Mouse (Mus musculus) intestine, embryonic 16.5 days (tissue): ENCODE results near the gene Zfp91. TPM values are rescaled to one million over a fixed set of nuclear protein-coding genes. Genes with fewer than 3 reads are reported as not detected.
A peak's percentile ranks its signal among the peaks of the same experiment; 100 is the strongest.

Experiments used
- ATAC-seq: fragments of 200-750 bp; cut with Nextera tagmentation; 2 replicates; pipeline ENCODE4 v1.8.0; 2017; ENCODE audit warnings: moderate TSS enrichment, moderate library complexity
- H3K27ac ChIP-seq: fragments of 300-500 bp; sonication (generic); 2 replicates; pipeline ENCODE4 v1.5.1; 2014; ENCODE audit warnings: mild to moderate bottlenecking, low read length
- H3K27me3 ChIP-seq: fragments of 300-500 bp; sonication (generic); replicated peaks from 2 replicates; pipeline ENCODE4 v1.6.1; 2014; ENCODE audit warnings: low read length, control low read depth, mixed read lengths; ENCODE audit not compliant: control insufficient read depth, insufficient read depth
- H3K36me3 ChIP-seq: fragments of 300-500 bp; sonication (generic); 2 replicates; pipeline ENCODE4 v1.6.1; 2014; ENCODE audit warnings: low read length, control low read depth; ENCODE audit not compliant: control insufficient read depth, insufficient read depth
- H3K4me1 ChIP-seq: fragments of 300-500 bp; sonication (generic); 2 replicates; pipeline ENCODE4 v1.6.1; 2014; ENCODE audit warnings: low read length, control low read depth, mixed read lengths; ENCODE audit not compliant: control insufficient read depth, insufficient read depth
- H3K4me2 ChIP-seq: fragments of 300-500 bp; sonication (generic); 2 replicates; pipeline ENCODE4 v1.6.1; 2014; ENCODE audit warnings: low read depth, low read length, control low read depth
- H3K4me3 ChIP-seq: fragments of 300-500 bp; sonication (generic); 2 replicates; pipeline ENCODE4 v1.5.1; 2014; ENCODE audit warnings: mild to moderate bottlenecking, low read length
- H3K9ac ChIP-seq: fragments of 300-500 bp; sonication (generic); 2 replicates; pipeline ENCODE4 v1.6.1; 2014; ENCODE audit warnings: low read depth, low read length
- H3K9me3 ChIP-seq: fragments of 300-500 bp; sonication (generic); 2 replicates; pipeline ENCODE4 v1.6.1; 2016; ENCODE audit warnings: low read length, control low read depth; ENCODE audit not compliant: control insufficient read depth
- WGBS: fragments of 180-500 bp; shearing (Covaris S2); extraction: QIAGEN DNeasy Blood & Tissue Kit; methylation state at CpG from one replicate; pipeline ENCODE4 v1.1.7; 2014; 5-methylcytosine and 5-hydroxymethylcytosine counted together
- polyA plus RNA-seq: library from polyadenylated mRNA; unstranded; fragments of >200 nt; fragmentation: Nextera tagmentation; extraction: Ambion mirVana; gene quantifications from 2 replicates; pipeline ENCODE4 v1.2.1, GENCODE M21; 2015

The Zfp91 gene
- polyA plus RNA-seq, 1 experiment from 2014 or later: 9.5 TPM

GRCm38 (mm10) chr19:12812644-12813364 is 16.9 kb upstream of the Zfp91 start:
- H3K9ac ChIP-seq: no peak overlapping the region
- 50% methylated on average over 1 of the region's 1 CpGs for WGBS

DNA sequence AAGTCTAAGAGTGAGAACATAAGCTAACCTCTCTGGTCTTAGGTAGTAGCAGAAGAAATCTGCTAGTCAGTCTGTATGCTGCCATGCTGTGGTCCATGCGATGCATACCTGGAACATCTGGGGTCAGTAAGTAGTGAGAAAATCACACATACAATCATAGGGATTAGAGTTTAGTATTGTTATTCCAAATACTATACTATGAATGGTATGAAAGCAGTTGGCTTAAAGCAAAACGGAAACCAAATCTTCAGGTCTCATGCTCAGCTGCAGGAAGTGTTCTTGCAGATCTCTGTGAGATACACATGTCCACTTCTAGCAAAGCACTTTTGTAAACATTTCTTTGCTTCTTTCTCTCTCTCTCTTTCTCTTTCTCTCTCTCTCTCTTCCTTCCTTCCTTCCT is 10.3 kb upstream of the Zfp91 start:
- H3K4me3 ChIP-seq: no peak overlapping the region
- no peak overlapping the region for H3K4me2 ChIP-seq
- H3K9ac ChIP-seq: no peak overlapping the region
- no peaks in the 10 kb centered on the region for H3K27me3 ChIP-seq
- 65% methylated on average over 2 of the region's 2 CpGs for WGBS
- no peaks in the 10 kb centered on the region for H3K4me1 ChIP-seq
- no peaks in the 10 kb centered on the region for H3K36me3 ChIP-seq
- no peak overlapping the region for H3K27ac ChIP-seq
- no peaks in the 10 kb centered on the region for H3K9me3 ChIP-seq
- ATAC-seq: no peak

More at GRCm38 (mm10) chr19:12812644-12813364, 16.9 kb upstream of the Zfp91 start:
- H3K27me3 ChIP-seq: no peaks in the 10 kb centered on the region
- ATAC-seq: no peak
- H3K27ac ChIP-seq: no peak overlapping the region
- no peaks in the 10 kb centered on the region for H3K9me3 ChIP-seq
- H3K36me3 ChIP-seq: no peaks in the 10 kb centered on the region
- no peaks in the 10 kb centered on the region for H3K4me1 ChIP-seq
- no peak overlapping the region for H3K4me3 ChIP-seq
- H3K4me2 ChIP-seq: no peak overlapping the region

GRCm38 (mm10) chr19:12805730-12806129 is 9.8 kb upstream of the Zfp91 start:
- no peaks in the 10 kb centered on the region for H3K9me3 ChIP-seq
- H3K36me3 ChIP-seq: no peaks in the 10 kb centered on the region
- no peak overlapping the region for H3K4me2 ChIP-seq
- H3K9ac ChIP-seq: no peak overlapping the region
- H3K27me3 ChIP-seq: no peaks in the 10 kb centered on the region
- 82% methylated on average over 3 of the region's 3 CpGs for WGBS
- H3K4me1 ChIP-seq: no peaks in the 10 kb centered on the region
- ATAC-seq: no peak
- no peak overlapping the region for H3K27ac ChIP-seq
- H3K4me3 ChIP-seq: no peak overlapping the region

GRCm38 (mm10) chr19:12804237-12804636 is 8.3 kb upstream of the Zfp91 start:
- no peak overlapping the region for H3K4me2 ChIP-seq
- H3K4me3 ChIP-seq: no peak overlapping the region
- no peaks in the 10 kb centered on the region for H3K27me3 ChIP-seq
- ATAC-seq: peak; percentile 81
- no peaks in the 10 kb centered on the region for H3K36me3 ChIP-seq
- H3K9me3 ChIP-seq: no peaks in the 10 kb centered on the region
- no peaks in the 10 kb centered on the region for H3K4me1 ChIP-seq
- 97% methylated on average over 1 of the region's 1 CpGs for WGBS
- no peak overlapping the region for H3K27ac ChIP-seq
- H3K9ac ChIP-seq: no peak overlapping the region

- 74% methylated on average over 3 of the region's 3 CpGs for WGBS
- Histone ChIP-seq H3K27me3 (no peaks in the 10 kb centered on the region), H3K4me2 (no peak overlapping the region), H3K4me3 (no peak overlapping the region), H3K9me3 (no peaks in the 10 kb centered on the region), H3K27ac (no peak overlapping the region), H3K36me3 (no peaks in the 10 kb centered on the region), H3K9ac (no peak overlapping the region), H3K4me1 (no peaks in the 10 kb centered on the region)
- ATAC-seq: no peak
Measured at GRCm38 (mm10) chr19:12802830-12803229, 6.9 kb upstream of the Zfp91 start.

DNA sequence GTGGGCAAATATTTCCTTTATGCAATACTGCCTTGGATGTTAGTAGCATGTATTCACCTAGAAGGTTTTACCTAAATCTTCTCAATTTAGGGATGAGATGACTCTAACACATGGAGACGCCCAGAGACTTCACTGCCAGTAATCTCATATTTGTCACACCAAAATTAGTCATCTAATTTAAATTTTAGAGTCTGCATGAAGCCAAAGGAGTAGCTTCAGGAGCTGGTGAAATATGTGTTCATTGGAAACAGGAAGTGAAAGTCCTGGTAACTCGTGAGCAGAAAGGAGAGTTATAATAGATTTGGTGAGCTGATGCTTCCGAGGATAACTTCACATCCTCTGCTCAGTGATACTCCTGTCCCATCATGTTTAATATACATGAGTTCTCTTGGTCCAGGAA is 5.1 kb upstream of the Zfp91 start:
- WGBS: 66% methylated on average over 3 of the region's 3 CpGs
- no peaks in the 10 kb centered on the region for H3K27me3 ChIP-seq
- no peak overlapping the region for H3K4me3 ChIP-seq
- H3K9ac ChIP-seq: no peak overlapping the region
- no peak overlapping the region for H3K4me2 ChIP-seq
- no peak for ATAC-seq
- H3K4me1 ChIP-seq: no peaks in the 10 kb centered on the region
- H3K9me3 ChIP-seq: no peaks in the 10 kb centered on the region
- H3K36me3 ChIP-seq: no peaks in the 10 kb centered on the region
- H3K27ac ChIP-seq: no peak overlapping the region

DNA sequence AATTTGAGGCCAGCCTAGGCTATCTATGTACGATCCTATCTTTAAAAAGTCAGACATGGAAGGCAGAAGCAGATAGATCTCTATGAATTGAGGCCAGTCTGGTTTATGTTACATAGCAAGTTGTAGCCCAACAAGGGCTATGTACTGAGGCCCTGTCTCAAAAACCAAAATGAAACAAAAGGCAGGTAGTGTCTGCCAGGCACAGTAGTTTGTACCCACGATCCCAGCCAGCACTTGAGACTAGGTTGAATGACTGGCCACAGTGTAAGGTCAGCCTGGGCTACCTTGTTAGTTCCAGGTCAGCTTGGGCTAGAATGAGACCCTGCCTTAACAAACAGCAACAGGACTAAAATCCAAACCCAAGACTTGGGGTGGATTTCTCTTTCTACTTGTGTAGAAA is 4.7 kb upstream of the Zfp91 start:
- H3K36me3 ChIP-seq: no peaks in the 10 kb centered on the region
- H3K27me3 ChIP-seq: no peaks in the 10 kb centered on the region
- no peaks in the 10 kb centered on the region for H3K4me1 ChIP-seq
- H3K9me3 ChIP-seq: no peaks in the 10 kb centered on the region
- WGBS: 75% methylated on average over 2 of the region's 2 CpGs
- no peak overlapping the region for H3K27ac ChIP-seq
- H3K4me2 ChIP-seq: no peak overlapping the region
- no peak for ATAC-seq
- H3K9ac ChIP-seq: no peak overlapping the region
- no peak overlapping the region for H3K4me3 ChIP-seq

DNA sequence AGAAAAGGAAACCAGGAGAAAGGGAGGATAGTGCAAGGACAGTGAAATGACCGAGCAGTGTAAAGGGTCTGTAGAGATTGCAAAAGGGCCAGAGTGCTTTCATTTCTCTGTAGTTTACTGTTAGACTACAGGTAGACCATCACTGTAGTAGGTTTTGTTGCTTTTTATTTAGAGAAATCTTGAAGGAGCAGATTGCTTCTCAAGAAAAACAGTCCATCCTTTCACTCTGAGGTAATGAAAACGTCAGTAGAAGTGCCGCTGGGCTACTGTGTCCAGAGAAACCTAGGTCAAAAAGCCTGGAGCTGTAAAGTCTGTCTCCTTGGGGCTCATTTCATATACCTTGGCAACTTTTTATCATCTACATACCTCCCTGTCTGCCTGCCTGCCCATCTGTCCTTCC is 3.2 kb upstream of the Zfp91 start:
- ATAC-seq: no peak
- no peaks in the 10 kb centered on the region for H3K9me3 ChIP-seq
- H3K4me2 ChIP-seq: no peak overlapping the region
- H3K4me3 ChIP-seq: no peak overlapping the region
- H3K36me3 ChIP-seq: no peaks in the 10 kb centered on the region
- WGBS: 84% methylated on average over 3 of the region's 3 CpGs
- no peaks in the 10 kb centered on the region for H3K4me1 ChIP-seq
- no peak overlapping the region for H3K9ac ChIP-seq
- H3K27me3 ChIP-seq: no peaks in the 10 kb centered on the region
- no peak overlapping the region for H3K27ac ChIP-seq

GRCm38 (mm10) chr19:12798404-12798803 is 2.5 kb upstream of the Zfp91 start:
- WGBS: 78% methylated on average over 4 of the region's 4 CpGs
- H3K4me3 ChIP-seq: no peak overlapping the region

DNA sequence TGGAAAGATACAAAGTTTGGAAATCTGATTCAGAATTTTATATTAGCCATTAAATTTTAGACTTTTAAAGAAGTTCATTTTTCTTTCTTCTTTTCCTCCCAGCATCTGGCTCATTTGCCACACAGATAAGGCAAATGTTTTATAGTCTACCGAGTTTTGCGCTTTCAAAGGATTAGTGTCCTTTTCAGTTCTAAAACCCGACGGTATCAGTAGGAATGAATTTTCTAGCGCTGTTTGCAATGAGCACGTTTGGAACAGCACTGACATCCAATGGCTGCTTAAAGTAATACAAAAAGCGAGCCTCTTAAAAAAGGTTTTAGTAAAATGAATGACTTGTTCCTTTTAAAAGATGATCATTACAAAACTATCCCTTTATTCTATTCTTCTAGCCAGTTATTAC is 1.1 kb upstream of the Zfp91 start:
- H3K27ac ChIP-seq: peak overlapping the region; percentile 99

More at GRCm38 (mm10) chr19:12798404-12798803, 2.5 kb upstream of the Zfp91 start:
- Histone ChIP-seq H3K4me2 (no peak overlapping the region), H3K36me3 (no peaks in the 10 kb centered on the region), H3K27me3 (no peaks in the 10 kb centered on the region), H3K9me3 (no peaks in the 10 kb centered on the region), H3K9ac (no peak overlapping the region), H3K27ac (no peak overlapping the region), H3K4me1 (no peaks in the 10 kb centered on the region)
- no peak for ATAC-seq

More for the DNA sequence above, 1.1 kb upstream of the Zfp91 start:
- no peaks in the 10 kb centered on the region for H3K4me1 ChIP-seq
- H3K4me3 ChIP-seq: peak overlapping the region; percentile 94
- peak overlapping the region; percentile 75 for H3K4me2 ChIP-seq
- no peaks in the 10 kb centered on the region for H3K36me3 ChIP-seq
- no peaks in the 10 kb centered on the region for H3K27me3 ChIP-seq
- under 1% methylated on average over 7 of the region's 7 CpGs for WGBS
- peak overlapping the region; percentile 84 for H3K9ac ChIP-seq
- no peaks in the 10 kb centered on the region for H3K9me3 ChIP-seq
- ATAC-seq: no peak
